Comparison of ENCODE assay signal across 9 mouse cellular contexts in the genomic region with DNA sequence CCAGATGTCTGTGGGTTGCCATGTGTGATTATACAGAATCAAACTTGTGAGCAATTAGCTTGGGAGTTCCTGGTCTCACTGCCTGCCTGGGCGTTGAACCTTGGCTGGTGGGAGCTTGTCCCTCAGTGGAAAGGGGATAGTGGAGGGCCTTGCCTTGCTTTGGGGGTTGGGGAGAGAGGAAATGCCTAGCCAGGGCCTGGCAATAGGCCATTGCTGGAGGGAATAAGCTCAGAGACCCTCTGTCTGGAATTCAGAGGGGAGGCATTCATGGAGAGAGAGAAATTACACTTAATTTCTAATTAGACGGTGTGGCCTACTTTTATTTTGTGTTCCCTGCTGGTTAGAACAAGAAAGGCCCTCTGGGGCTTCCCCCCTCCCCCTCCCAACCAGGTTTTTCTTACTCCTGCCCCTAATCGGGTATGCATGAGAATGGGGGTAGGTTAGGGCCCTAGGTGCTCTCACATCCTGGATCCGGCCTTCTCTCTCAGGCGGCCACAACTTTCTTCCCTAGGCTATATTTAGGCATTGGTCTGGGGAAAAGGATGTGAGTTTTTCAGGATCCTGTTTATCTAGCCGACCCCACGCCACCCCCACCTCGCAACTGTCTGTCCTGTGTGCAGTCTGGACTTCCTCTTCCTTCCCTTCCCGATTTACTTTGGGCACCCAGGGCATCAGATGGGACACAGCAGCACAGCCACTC. TPM values are rescaled to one million over a fixed set of nuclear protein-coding genes. Genes with fewer than 3 reads are reported as not detected.
A peak's percentile ranks its signal among the peaks of the same experiment; 100 is the strongest.
DNase-seq lines count a peak whose midpoint lies in the region; ATAC-seq and TF ChIP-seq lines count a peak whose summit lies in the region.
"Had no signal": no experiment of that assay in that cellular context is flagged by ENCODE, and none has a peak within 500 bp of the region (broad histone marks: within the 10 kb centered on the region; RNA-seq: fewer than 3 reads in every experiment).

No protein-coding gene starts in this region.

- H3K27me3 ChIP-seq in forebrain, embryonic 12.5 days, result no peaks in the 10 kb centered on the region
- no peaks in the 10 kb centered on the region for H3K27me3 ChIP-seq in forebrain, embryonic 11.5 days (ENCODE audit: control insufficient read depth, insufficient read depth, low read length)
- H3K27me3 ChIP-seq in E14TG2a.4 (ENCODE audit: insufficient read depth, low read length), result peaks cover 30% of the 10 kb centered on the region
- no peaks in the 10 kb centered on the region for H3K27me3 ChIP-seq in heart, embryonic 13.5 days (replicated peaks)
- no peaks in the 10 kb centered on the region for H3K27me3 ChIP-seq in limb, embryonic 15.5 days

- TF ChIP-seq CTCF in E14TG2a.4 (conservative IDR thresholded peaks at IDR 0.05; ENCODE audit: low read length), result no peak

- WGBS in forebrain, embryonic 12.5 days, result 45% methylated on average over 9 of the region's 9 CpGs
- WGBS in forebrain, embryonic 11.5 days, result 57% methylated on average over 9 of the region's 9 CpGs
- 29% methylated on average over 9 of the region's 9 CpGs for WGBS in heart, embryonic 13.5 days
- WGBS in limb, embryonic 15.5 days, result 35% methylated on average over 9 of the region's 9 CpGs

- DNase-seq in forebrain, embryonic 11.5 days (ENCODE audit: low spot score), result no peak
- DNase-seq in left cerebral cortex, adult 9 months (ENCODE audit: low spot score in 2 of 2), result no peak
- DNase-seq in left cerebral cortex, postnatal 14 days (ENCODE audit: low spot score in 2 of 2), result no peak
- DNase-seq in cerebellum, postnatal 4 days (ENCODE audit: low spot score in 2 of 2), result no peak

- ATAC-seq in forebrain, embryonic 12.5 days (ENCODE audit: low FRiP score), result no peak
- ATAC-seq in forebrain, embryonic 11.5 days (replicated peaks; ENCODE audit: low FRiP score), result no peak
- no peak for ATAC-seq in heart, embryonic 13.5 days (ENCODE audit: extremely low read depth, insufficient number of reproducible peaks, low FRiP score, low TSS enrichment)
- ATAC-seq in limb, embryonic 15.5 days (ENCODE audit: insufficient number of reproducible peaks, low FRiP score, low TSS enrichment, low read depth), result no peak

- H3K9me3 ChIP-seq in forebrain, embryonic 12.5 days, result no peaks in the 10 kb centered on the region
- no peaks in the 10 kb centered on the region for H3K9me3 ChIP-seq in forebrain, embryonic 11.5 days (ENCODE audit: control insufficient read depth, low read length)
- no peaks in the 10 kb centered on the region for H3K9me3 ChIP-seq in E14TG2a.4 (ENCODE audit: low read length)
- H3K9me3 ChIP-seq in heart, embryonic 13.5 days, result no peaks in the 10 kb centered on the region
- no peaks in the 10 kb centered on the region for H3K9me3 ChIP-seq in limb, embryonic 15.5 days

- intact Hi-C loops in left cerebral cortex, postnatal 14 days (cut with DNase I), result no loop called here

- H3K4me3 ChIP-seq in forebrain, embryonic 12.5 days (replicated peaks), result no peak overlapping the region
- no peak overlapping the region for H3K4me3 ChIP-seq in forebrain, embryonic 11.5 days (ENCODE audit: low read depth, low read length)
- H3K4me3 ChIP-seq in E14TG2a.4 (replicated peaks; ENCODE audit: low read length), result peak overlapping the region; percentile 26; the same call in 1 of the 2 replicates
- H3K4me3 ChIP-seq in heart, embryonic 13.5 days, result no peak overlapping the region
- no peak overlapping the region for H3K4me3 ChIP-seq in limb, embryonic 15.5 days

- peak overlapping the region; percentile 42; the same call in 1 of the 2 replicates for H3K27ac ChIP-seq in forebrain, embryonic 12.5 days
- no peak overlapping the region for H3K27ac ChIP-seq in forebrain, embryonic 11.5 days (ENCODE audit: low read depth, low read length)
- peak overlapping the region; percentile 57 for H3K27ac ChIP-seq in heart, embryonic 13.5 days (replicated peaks)
- 0 out of 2 replicates have a peak overlapping the region, but pooled peaks have one; percentile 43 for H3K27ac ChIP-seq in limb, embryonic 15.5 days

- H3K9ac ChIP-seq in forebrain, embryonic 12.5 days, result no peak overlapping the region
- no peak overlapping the region for H3K9ac ChIP-seq in forebrain, embryonic 11.5 days (ENCODE audit: low read length)
- peak overlapping the region; percentile 54; the same call in 1 of the 2 replicates for H3K9ac ChIP-seq in heart, embryonic 13.5 days
- H3K9ac ChIP-seq in limb, embryonic 15.5 days, result no peak overlapping the region

- peaks cover 13% of the 10 kb centered on the region for H3K4me1 ChIP-seq in forebrain, embryonic 12.5 days
- H3K4me1 ChIP-seq in forebrain, embryonic 11.5 days (replicated peaks; ENCODE audit: control insufficient read depth, insufficient read depth, low read length), result no peaks in the 10 kb centered on the region
- H3K4me1 ChIP-seq in E14TG2a.4 (replicated peaks; ENCODE audit: low read depth, low read length), result peaks cover 44% of the 10 kb centered on the region
- peaks cover 44% of the 10 kb centered on the region for H3K4me1 ChIP-seq in heart, embryonic 13.5 days
- H3K4me1 ChIP-seq in limb, embryonic 15.5 days, result peaks cover 9% of the 10 kb centered on the region

- H3K36me3 ChIP-seq in forebrain, embryonic 12.5 days (replicated peaks), result peaks cover 24% of the 10 kb centered on the region
- no peaks in the 10 kb centered on the region; the same call in 1 of the 2 replicates for H3K36me3 ChIP-seq in forebrain, embryonic 11.5 days (ENCODE audit: control insufficient read depth, insufficient read depth, low read length)
- H3K36me3 ChIP-seq in E14TG2a.4 (ENCODE audit: insufficient read depth, low read length), result peaks cover 29% of the 10 kb centered on the region
- peaks cover 22% of the 10 kb centered on the region for H3K36me3 ChIP-seq in heart, embryonic 13.5 days
- peaks cover 20% of the 10 kb centered on the region for H3K36me3 ChIP-seq in limb, embryonic 15.5 days

- H3K4me2 ChIP-seq in forebrain, embryonic 12.5 days, result no peak overlapping the region
- H3K4me2 ChIP-seq in forebrain, embryonic 11.5 days (ENCODE audit: low read depth, low read length, severe bottlenecking), result no peak overlapping the region
- no peak overlapping the region for H3K4me2 ChIP-seq in heart, embryonic 13.5 days
- H3K4me2 ChIP-seq in limb, embryonic 15.5 days, result no peak overlapping the region

RNA-seq across cellular contexts. Expression of a gene that starts 11.7 kb away (rescaled TPM):
- polyA plus RNA-seq in forebrain, embryonic 12.5 days (2016; fragmentation: Nextera tagmentation; extraction: Ambion mirVana), result 2.1 and 2.9 TPM in 2 replicates
- polyA plus RNA-seq in forebrain, embryonic 11.5 days (2014; fragmentation: Nextera tagmentation; extraction: Ambion mirVana), result 1.4 and 1.6 TPM in 2 replicates
- polyA plus RNA-seq in heart, embryonic 13.5 days (2015; fragmentation: Nextera tagmentation; extraction: Ambion mirVana), result 1.1 and 1.3 TPM in 2 replicates
- polyA plus RNA-seq in limb, embryonic 15.5 days (2015; fragmentation: Nextera tagmentation; extraction: Ambion mirVana), result 0.90 and 0.92 TPM in 2 replicates
- not detected for total RNA-seq in left cerebral cortex, postnatal 14 days (2021)

RNA-seq across cellular contexts. Expression of a gene that starts 12.8 kb away (rescaled TPM):
- 49.4 and 56.7 TPM in 2 replicates for polyA plus RNA-seq in forebrain, embryonic 12.5 days (2016; fragmentation: Nextera tagmentation; extraction: Ambion mirVana)
- 28.4 and 31.4 TPM in 2 replicates for polyA plus RNA-seq in forebrain, embryonic 11.5 days (2014; fragmentation: Nextera tagmentation; extraction: Ambion mirVana)
- polyA plus RNA-seq in heart, embryonic 13.5 days (2015; fragmentation: Nextera tagmentation; extraction: Ambion mirVana), result 94.9 and 100.0 TPM in 2 replicates
- polyA plus RNA-seq in limb, embryonic 15.5 days (2015; fragmentation: Nextera tagmentation; extraction: Ambion mirVana), result 71.9 and 73.2 TPM in 2 replicates
- 100 to 1,000 TPM; 151 to 169 TPM for total RNA-seq in left cerebral cortex, postnatal 14 days (2021)

RNA-seq across cellular contexts. Expression of a gene that starts 50.8 kb away (rescaled TPM):
- polyA plus RNA-seq in forebrain, embryonic 12.5 days (2016; fragmentation: Nextera tagmentation; extraction: Ambion mirVana), result 1.1 and 1.3 TPM in 2 replicates
- 0.61 and 1.6 TPM in 2 replicates for polyA plus RNA-seq in forebrain, embryonic 11.5 days (2014; fragmentation: Nextera tagmentation; extraction: Ambion mirVana)
- polyA plus RNA-seq in heart, embryonic 13.5 days (2015; fragmentation: Nextera tagmentation; extraction: Ambion mirVana), result 0.20 TPM in 1 of 2 replicates, not detected in the other
- polyA plus RNA-seq in limb, embryonic 15.5 days (2015; fragmentation: Nextera tagmentation; extraction: Ambion mirVana), result not detected in 2 replicates
- not detected for total RNA-seq in left cerebral cortex, postnatal 14 days (2021)
- polyA plus RNA-seq: limb, embryonic 14.5 days had no signal
